Mouse (Mus musculus) lung, postnatal 10 days (tissue): ENCODE results near the gene Vmn1r14.
"Not testable (repeated sequence)": the region's sequence is repeated elsewhere in the genome, so short reads cannot be mapped to it uniquely, and the experiment has no call there.

Experiments used
- DNase-seq: peaks from one replicate; pipeline ENCODE4 v3.0.0; 2021

The Vmn1r14 gene

GRCm38 (mm10) chr6:57231386-57231785, at the start of gene Vmn1r14:
Vmn1r14 (plus strand) TSS chr6:57231686.
- DNase-seq, result no peak

GRCm38 (mm10) chr6:57190016-57190415, 41.5 kb upstream of the Vmn1r14 start:
- DNase-seq, result not testable (repeated sequence)

GRCm38 (mm10) chr6:57202990-57203389, 28.5 kb upstream of the Vmn1r14 start, which contains the start of gene Vmn1r13:
Vmn1r13 (plus strand) TSS chr6:57203290.
- DNase-seq, result not testable (repeated sequence)

GRCm38 (mm10) chr6:57257652-57258051, 26.2 kb downstream of the Vmn1r14 start, which contains the start of gene Vmn1r15:
Vmn1r15 (plus strand) TSS chr6:57257952.
- DNase-seq, result no peak

- DNase-seq, result no peak
These were observed 29.5 kb downstream of the Vmn1r14 start for GRCm38 (mm10) chr6:57260990-57261389.

GRCm38 (mm10) chr6:57271881-57272280, 40.4 kb downstream of the Vmn1r14 start:
- DNase-seq, result no peak

GRCm38 (mm10) chr6:57272517-57272916, 41.0 kb downstream of the Vmn1r14 start:
- no peak for DNase-seq

- no peak for DNase-seq
These were observed 47.5 kb downstream of the Vmn1r14 start for GRCm38 (mm10) chr6:57278952-57279351.
